9 mouse cellular contexts compared by ENCODE assay signal in genomic region chr8:95785591-95785990, GRCm38 (mm10).
"Had no signal": no experiment of that assay in that cellular context is flagged by ENCODE, and none has a peak within 500 bp of the region (broad histone marks: within the 10 kb centered on the region; RNA-seq: fewer than 3 reads in every experiment).

No protein-coding gene starts in this region.

- DNase-seq: lung, adult 2 months; lung, postnatal 14 days; lung, postnatal 36 days; right cerebral cortex, postnatal 25 days; right cerebral cortex, postnatal 4 days; spleen, adult 18-20 months; thymus, adult 2 months; thymus, postnatal 25 days; thymus, postnatal 4 days had no signal
